Mouse (Mus musculus) lung, adult 2 months (tissue): ENCODE measurements around the gene Cdk8.

Experiments
- CTCF ChIP-seq: fragments of 200-500 bp; IDR thresholded peaks from 2 replicates; pipeline ENCODE4 v1.5.1; 2011; ENCODE audit warnings: mild to moderate bottlenecking, low read length, control low read depth; ENCODE audit not compliant: insufficient read depth
- POLR2A ChIP-seq: fragments of 200-500 bp; IDR thresholded peaks from 2 replicates; pipeline ENCODE4 v1.6.1; 2011; ENCODE audit warnings: low read depth, mild to moderate bottlenecking, control low read depth, low read length, borderline replicate concordance; ENCODE audit errors: extremely low read depth

DNA sequence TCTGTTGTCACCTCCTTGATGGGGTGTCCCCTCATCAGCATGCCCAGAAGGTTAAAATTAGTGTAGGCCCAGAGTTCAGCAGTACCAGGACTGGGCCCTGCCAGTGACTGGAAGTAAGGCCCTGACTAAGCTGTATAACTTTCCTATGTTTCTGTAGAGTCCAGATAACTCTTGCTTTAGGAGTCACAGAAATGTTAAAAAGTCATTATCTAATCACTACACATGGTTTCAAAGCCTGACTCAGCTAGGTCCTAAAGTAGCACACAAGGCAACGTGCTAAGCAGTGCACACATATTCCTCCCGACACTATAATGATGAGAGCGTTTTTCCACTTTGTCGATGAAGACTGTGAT, 76.7 kb downstream of the Cdk8 start:
- TF ChIP-seq POLR2A (no peak), CTCF (no peak)
